Mouse (Mus musculus) telencephalon, adult 2 months (tissue): ENCODE results near the gene Gale.

ENCODE experiments used
- DNase-seq: peaks from one replicate; pipeline ENCODE4 v3.0.0-alpha.2; 2011; ENCODE audit warnings: low read depth, low spot score

The Gale gene

GRCm38 (mm10) chr4:135943389-135943788 is 20.1 kb upstream of the Gale start:
- DNase-seq, result no peak

DNA sequence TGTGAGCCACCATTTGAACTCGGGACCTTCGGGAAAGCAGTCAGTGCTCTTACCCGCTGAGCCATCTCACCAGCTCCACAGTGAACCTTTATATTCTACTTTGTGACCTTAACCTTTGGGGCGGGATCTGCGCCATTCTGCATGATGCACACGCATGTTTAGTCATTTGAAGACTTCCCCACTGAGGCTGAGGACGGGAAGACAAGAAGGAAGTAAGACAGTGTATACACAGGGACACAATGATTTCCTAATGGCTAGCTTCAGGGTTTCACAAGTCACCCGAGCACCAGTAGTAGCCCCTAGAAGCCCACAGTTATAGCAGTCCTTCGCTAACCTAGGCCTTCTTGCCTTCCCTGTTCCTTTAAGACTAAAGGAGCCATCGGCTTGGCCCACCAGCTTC is 17.8 kb upstream of the Gale start:
- no peak for DNase-seq

DNA sequence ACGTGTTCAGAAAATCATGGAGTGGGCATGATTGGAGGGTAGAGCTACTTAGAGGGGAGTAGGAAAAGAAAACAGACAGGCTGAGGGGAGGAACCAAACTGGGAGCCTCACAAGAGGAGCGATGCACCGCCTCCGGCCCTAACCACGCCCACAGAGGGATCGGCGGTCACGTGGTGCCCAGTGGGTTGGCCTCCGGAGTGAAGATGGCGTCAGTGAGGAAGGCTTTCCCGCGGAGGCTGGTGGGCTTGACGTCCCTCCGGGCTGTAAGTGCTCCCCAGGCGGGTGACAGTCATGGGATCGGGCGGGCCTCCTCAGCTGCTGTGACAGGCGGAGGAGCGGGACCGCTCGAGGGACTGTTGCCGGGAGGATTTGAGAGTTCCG is 17.3 kb upstream of the Gale start, which contains the start of gene Hmgcl:
Gene Hmgcl (plus strand): TSS at position 171 of the 381 bp plus-strand sequence.
- DNase-seq, result peak; percentile 84

DNA sequence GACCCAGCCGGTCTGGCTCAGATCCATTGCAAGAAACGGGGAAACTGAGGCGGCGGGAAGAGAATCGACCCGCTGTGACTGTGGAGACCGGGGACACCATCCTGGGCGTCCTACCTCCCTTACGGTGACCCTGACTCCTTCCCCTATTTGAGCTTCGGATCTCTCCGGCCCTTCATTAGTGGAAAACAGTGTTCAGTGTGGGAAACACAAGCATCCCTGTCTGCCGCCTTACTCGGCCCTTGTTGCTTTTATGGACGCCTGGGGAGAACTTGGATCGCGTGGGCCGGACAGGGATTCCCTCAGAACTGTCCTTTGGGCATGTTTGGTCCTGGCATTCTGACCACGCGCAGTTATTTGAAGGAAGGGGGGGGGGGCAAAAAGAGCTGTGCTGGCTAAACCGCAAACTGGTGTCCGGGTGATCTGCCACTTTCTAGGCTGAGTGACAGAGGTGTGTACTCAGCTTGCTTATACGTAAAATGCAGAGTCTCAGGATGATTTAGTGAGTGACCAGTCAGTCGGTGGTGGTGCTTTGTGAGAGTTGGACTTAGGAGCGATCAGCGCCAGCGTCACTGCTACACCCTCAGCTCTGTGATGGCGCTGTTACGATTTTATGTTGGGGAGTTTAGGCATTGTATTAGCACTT is 16.7 kb upstream of the Gale start:
- DNase-seq, result no peak

DNA sequence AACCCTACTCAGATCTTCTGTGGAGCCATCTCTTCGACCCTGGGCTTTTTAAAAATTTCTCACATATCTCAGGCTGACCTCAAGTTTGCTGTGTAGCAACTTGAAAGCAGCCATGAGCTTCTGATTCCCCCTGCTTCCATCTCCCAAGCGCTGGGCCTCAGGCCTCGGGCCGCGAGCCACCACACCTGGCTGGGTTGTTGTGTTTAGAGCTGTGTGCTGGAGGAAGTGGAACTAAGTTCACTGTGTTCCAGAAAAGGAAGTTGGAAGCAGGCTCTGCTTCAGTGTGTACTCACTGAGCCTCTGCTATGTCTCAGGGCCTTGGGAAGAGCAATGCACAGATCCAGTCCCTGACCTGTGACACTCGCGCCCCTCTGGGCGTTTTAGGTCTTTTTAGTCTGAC is 15.4 kb upstream of the Gale start:
- no peak for DNase-seq

- DNase-seq, result no peak
Observed at GRCm38 (mm10) chr4:135949475-135949874, 14.1 kb upstream of the Gale start.

DNA sequence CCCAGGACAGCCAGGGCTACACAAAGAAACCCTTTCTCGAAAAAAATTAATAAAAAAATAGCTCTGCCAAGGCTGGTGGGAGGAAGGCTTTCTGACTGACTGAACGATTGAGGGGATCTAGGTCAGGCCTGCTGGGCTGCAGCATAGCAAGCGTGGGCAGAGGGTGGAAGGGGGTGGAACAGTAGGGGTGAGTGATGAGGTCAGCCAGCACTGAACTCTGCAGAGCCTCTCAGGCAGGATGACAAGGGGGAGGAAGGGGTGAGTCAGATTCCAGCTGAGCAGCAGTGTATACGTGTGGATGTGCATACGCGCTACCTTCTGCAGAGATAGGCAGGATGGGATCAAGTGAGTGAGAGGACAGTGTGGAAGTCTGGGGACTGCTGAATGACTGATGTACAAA is 13.6 kb upstream of the Gale start:
- no peak for DNase-seq

GRCm38 (mm10) chr4:135950365-135950764 is 13.2 kb upstream of the Gale start:
- DNase-seq, result no peak

DNA sequence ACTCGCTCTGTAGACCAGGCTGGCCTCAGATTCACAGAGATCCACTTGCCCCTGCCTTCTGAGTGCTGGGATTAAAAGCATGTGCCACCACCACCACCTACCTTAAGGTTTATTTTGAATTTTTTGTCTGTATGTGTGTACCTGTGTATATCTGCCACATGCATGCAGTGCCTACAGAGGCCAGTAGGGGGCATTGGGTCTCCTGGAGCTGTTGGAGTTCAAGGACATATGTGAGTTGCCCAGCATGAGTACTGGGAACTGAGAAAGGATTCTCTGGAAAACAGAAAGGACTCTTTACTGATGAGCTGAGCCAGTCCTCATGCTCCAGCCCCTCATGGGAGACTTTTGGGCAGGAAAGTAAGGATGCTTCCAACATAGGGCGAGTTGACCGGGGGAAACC is 12.0 kb upstream of the Gale start:
- no peak for DNase-seq

GRCm38 (mm10) chr4:135953179-135953578 is 10.3 kb upstream of the Gale start:
- no peak for DNase-seq

DNA sequence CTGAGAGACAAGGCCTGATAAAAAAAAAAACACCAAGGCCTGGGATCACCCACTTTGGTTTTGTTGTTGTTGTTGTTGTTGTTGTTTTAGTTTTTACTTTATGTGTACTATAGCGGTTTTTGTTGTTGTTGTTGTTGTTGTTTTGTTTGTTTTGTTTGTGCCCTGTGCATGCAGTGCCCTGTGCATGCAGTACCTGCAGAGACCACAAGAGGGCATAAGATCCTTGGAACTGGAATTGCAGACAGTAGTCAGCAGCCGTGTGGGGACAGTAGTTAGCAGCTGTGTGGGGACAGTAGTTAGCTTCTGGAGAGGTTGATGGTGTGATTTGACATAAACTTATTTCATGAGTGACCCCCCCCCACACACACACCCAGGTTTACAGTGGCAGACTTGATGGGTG is 9.3 kb upstream of the Gale start:
- DNase-seq, result no peak

DNA sequence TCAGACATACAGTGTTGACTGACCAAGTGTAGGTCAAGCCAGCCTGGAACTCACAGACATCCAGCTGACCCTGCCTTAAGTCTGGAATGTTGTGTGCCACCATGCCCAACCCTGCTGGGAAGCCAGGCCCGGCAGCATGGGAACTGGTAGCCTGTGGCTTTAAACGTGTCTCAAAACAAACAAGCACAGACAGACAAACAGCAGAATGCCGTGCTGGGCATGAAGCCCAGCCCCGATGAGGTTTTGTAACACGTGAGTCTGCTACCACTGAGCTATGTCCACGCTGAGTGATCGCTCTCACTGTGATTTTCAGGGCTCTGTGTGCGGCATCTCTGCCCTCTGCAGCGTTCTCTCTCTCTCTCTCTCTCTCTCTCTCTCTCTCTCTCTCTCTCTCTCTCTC is 7.6 kb upstream of the Gale start:
- DNase-seq, result no peak

DNA sequence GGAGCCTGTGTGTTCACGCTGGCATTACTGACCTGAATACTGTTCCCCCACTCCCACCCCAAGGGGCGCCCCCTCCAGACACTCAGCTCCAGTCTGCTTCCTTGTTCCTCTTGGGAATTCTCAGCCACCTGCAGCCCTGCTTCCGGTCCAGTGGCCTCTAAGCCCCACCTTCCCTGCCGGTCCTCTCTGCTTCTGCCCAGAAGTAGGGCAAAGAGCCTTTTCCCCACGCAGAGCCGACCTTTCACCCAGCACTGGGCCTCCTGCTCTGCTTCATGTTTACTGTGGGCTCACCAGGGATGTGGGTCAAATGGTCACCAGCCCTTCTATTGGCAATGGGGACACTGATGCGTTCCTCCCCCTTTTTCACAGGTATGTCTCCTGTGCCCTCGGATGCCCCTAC is 5.2 kb upstream of the Gale start:
- DNase-seq, result no peak

- DNase-seq, result no peak
Observed at GRCm38 (mm10) chr4:135960717-135961116, 2.8 kb upstream of the Gale start.

- DNase-seq, result no peak
Observed at GRCm38 (mm10) chr4:135961709-135962108, 1.8 kb upstream of the Gale start.

- no peak for DNase-seq
Observed at GRCm38 (mm10) chr4:135962198-135962597, 1.3 kb upstream of the Gale start.

DNA sequence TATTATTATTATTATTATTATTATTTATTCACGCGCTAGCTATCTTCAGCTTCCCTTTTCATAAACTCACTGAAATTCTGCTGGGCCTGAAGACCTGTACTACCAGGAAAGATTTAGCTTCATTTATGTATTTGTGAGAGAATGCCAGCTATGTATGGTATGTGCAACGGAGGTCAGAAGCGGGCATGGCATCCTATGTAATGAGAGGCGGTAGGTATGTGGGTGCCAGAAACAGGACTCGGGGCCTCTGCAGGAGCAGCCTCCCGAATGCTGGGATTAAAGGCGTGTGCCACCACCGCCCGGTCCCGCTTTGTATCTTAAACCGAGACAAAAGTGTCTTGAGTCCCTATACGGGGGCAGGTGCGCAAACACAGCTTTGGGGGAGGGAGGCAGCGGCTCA is 581 bp upstream of the Gale start:
- no peak for DNase-seq

DNA sequence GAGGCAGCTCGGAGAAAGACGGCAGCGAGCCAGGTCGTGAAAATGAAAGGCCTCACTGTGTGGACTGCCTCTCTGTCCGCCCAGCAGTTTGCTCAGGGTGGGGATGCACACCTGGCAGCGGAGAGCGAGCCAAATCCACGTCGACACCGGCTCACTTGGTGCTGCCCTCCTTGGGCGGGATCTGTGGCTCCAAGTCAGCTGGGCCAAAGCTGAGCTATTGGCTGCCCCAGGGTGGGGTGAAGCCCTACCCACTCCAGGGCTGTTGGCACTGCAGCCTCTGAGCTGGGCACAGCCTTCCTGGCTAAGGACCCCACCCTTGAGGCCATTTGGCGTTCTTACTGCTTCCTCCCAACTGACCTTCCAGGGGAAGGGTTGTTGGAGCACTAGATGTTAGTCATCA is 899 bp downstream of the Gale start:
- DNase-seq, result no peak

GRCm38 (mm10) chr4:135965113-135965512 is 1.6 kb downstream of the Gale start:
- no peak for DNase-seq

DNA sequence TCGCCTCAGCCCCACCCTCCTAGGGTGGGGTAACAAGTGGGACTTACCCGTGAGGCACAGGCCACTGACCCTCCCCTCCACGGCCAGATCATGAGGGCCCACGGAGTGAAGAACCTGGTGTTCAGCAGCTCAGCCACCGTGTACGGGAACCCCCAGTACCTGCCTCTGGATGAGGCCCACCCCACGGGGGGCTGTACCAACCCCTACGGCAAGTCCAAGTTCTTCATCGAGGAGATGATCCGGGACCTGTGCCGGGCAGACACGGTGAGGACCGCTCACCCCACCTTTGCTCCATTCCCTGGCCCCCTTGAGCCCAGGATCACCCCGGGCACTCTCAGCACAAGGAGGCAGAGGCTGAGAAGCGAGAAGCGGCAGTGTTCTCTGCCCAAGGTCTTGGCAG is 2.8 kb downstream of the Gale start:
- DNase-seq, result no peak

- DNase-seq, result no peak
Observed at GRCm38 (mm10) chr4:135967086-135967760, 3.7 kb downstream of the Gale start.

DNA sequence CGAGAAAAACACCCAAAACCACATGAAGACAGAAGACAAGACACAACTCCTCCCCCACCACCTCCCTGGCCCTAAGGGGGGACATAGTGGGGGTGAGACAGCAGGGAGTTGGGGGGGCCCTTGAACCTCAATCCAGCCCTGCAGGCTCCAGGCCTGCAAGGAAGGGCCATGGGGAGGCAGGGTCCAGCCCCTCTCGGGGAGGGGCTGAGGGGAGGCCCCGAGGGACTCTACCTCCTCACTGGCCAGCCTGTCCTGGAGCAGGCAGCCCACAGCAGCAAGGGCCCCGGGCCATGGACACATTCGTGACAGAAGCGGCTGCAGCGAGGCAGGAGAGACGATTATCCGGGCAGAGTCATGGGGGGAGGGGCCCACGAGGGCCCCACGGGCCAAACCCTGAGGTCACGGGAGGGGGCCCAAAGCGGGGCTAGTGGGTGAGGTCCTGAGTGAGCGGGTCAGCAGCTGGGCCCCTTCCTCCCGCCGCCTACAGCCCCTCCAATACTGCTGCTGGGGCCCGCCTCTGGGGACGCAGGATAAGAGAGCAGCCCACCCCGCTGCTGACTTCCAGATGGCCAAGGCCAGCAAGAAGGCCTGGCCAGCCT is 4.8 kb downstream of the Gale start:
- DNase-seq, result no peak

- no peak for DNase-seq
Observed at GRCm38 (mm10) chr4:135969070-135969750, 5.7 kb downstream of the Gale start.
